Mouse (Mus musculus) erythroblast, embryonic 14.5 days (primary cell): Measurements from ENCODE around the gene Ap1m2. TPM values are rescaled to one million over a fixed set of nuclear protein-coding genes. Genes with fewer than 3 reads are reported as not detected.

Experiments
- H3K27me3 ChIP-seq: 2 replicates; pipeline ENCODE4 v1.6.1; 2012; ENCODE audit warnings: inconsistent platforms; ENCODE audit not compliant: control insufficient read depth
- H3K36me3 ChIP-seq: 2 replicates; pipeline ENCODE4 v1.6.1; 2012; ENCODE audit warnings: mild to moderate bottlenecking, inconsistent platforms; ENCODE audit not compliant: control insufficient read depth
- H3K4me1 ChIP-seq: 2 replicates; pipeline ENCODE4 v1.6.1; 2012; ENCODE audit warnings: inconsistent platforms; ENCODE audit not compliant: control insufficient read depth
- H3K4me3 ChIP-seq: replicated peaks from 2 replicates; pipeline ENCODE3; 2012; ENCODE audit warnings: moderate library complexity, mild to moderate bottlenecking, inconsistent platforms
- H3K9me3 ChIP-seq: 2 replicates; pipeline ENCODE4 v1.6.1; 2012; ENCODE audit warnings: low read length, inconsistent platforms, mixed read lengths; ENCODE audit not compliant: control insufficient read depth
- GATA1 ChIP-seq: IDR thresholded peaks from 2 replicates; pipeline ENCODE4 v1.6.1; 2012; ENCODE audit warnings: low read length, inconsistent platforms, mixed read lengths
- TAL1 ChIP-seq: IDR thresholded peaks from 3 replicates; pipeline ENCODE4 v1.6.1; 2012; ENCODE audit warnings: low read length, inconsistent platforms, mixed read lengths
- polyA plus RNA-seq: library from polyadenylated mRNA; stranded (reverse); fragments of >175 nt; gene quantifications from 2 replicates; pipeline ENCODE4 v1.2.3, GENCODE M21; 2012

Ap1m2 gene
- polyA plus RNA-seq, 1 experiment, result not detected

DNA sequence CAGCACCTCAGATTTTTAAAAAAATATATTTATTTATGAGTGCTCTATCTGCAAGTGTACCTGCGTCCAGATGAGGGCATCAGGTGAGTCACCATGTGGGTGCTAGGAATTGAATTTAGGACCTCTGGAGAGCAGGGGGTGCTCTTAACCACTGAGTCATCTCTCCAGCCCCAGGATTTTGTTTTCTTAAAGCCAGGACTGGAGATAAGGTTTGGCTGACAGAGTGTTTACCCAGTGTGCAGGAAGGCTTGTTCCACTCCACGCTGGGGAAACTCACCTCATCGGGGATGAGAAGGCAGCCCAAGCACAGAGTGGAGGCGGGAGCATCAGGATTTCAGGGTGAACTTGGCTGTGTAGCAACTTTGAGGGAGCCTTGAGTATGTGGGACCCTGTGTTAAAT lies 28.3 kb upstream of the Ap1m2 start:
- peaks cover 18% of the 10 kb centered on the region for H3K36me3 ChIP-seq
- TF ChIP-seq TAL1 (no peak), GATA1 (no peak)
- H3K4me1 ChIP-seq, result no peaks in the 10 kb centered on the region; the same call in none of the 2 replicates
- H3K27me3 ChIP-seq, result no peaks in the 10 kb centered on the region
- no peak overlapping the region for H3K4me3 ChIP-seq
- no peaks in the 10 kb centered on the region for H3K9me3 ChIP-seq

DNA sequence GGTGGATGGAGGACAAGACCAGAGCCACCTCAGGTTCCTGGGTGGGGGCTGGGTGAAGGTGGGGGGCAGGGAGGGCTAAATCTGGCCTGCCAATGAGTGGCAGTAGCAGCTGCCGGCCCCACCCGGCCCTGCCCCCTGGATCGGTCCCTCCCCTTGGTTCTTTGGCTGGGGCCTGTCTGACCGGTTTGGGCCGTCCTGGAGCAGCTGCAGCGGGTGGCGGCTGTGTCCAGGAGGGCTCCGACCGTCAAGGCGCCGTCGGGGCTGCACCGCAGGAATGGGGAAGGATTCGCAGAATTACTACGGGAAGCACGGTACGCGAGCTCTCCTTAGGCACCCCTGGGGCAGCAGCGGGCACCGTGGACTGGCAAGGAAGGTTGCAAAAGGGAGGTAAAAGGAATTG lies 25.5 kb upstream of the Ap1m2 start:
- H3K4me1 ChIP-seq, result no peaks in the 10 kb centered on the region; the same call in none of the 2 replicates
- no peaks in the 10 kb centered on the region for H3K27me3 ChIP-seq
- peaks cover 12% of the 10 kb centered on the region for H3K36me3 ChIP-seq
- H3K4me3 ChIP-seq, result no peak overlapping the region
- TF ChIP-seq GATA1 (no peak), TAL1 (no peak)
- H3K9me3 ChIP-seq, result no peaks in the 10 kb centered on the region

DNA sequence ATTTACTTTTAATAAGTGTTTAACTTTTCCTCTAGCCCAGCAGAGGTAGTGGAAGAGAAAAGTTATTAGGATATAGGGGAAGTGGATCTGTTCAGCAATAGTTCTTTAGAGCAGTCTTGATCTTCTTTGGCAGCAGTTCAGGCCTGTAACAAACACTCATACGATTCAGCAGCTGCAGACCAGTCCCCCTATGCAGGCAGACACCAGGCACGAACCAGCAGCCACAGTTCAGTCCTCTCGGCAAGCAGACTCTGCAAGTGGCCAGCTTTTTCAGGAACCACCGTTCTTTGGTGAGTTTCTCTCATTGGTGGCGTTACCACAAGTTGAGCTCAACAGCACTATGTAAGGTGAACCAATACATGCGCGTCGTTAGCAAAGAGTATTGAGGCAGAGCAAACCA lies 24.4 kb upstream of the Ap1m2 start:
- no peaks in the 10 kb centered on the region; the same call in none of the 2 replicates for H3K4me1 ChIP-seq
- TF ChIP-seq TAL1 (no peak), GATA1 (no peak)
- no peaks in the 10 kb centered on the region for H3K27me3 ChIP-seq
- H3K36me3 ChIP-seq, result peaks cover 4% of the 10 kb centered on the region
- H3K4me3 ChIP-seq, result no peak overlapping the region
- no peaks in the 10 kb centered on the region for H3K9me3 ChIP-seq

DNA sequence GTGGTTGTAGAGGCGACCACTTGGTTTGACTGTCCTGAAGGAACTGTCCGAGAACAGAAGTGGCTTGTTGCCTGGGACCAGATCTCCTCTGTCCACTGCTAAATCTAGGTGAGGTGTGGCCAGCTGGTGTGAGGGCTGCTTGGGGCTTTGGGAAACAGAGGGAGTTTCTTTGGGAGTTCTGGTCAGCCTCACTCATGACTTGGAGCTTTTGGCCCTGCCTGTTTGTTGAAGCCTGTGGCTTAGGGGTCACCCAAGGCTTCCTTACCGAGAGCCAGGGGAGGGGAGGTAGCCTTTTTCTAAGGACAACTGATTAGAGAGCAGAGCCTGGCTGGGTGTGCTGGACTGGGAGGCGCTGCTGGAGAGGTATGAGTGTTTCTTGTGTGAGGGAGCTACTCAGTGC lies 23.3 kb upstream of the Ap1m2 start:
- no peaks in the 10 kb centered on the region; the same call in none of the 2 replicates for H3K4me1 ChIP-seq
- no peaks in the 10 kb centered on the region; the same call in 1 of the 2 replicates for H3K36me3 ChIP-seq
- no peaks in the 10 kb centered on the region for H3K9me3 ChIP-seq
- no peak for TF ChIP-seq TAL1
- no peak for TF ChIP-seq GATA1
- no peaks in the 10 kb centered on the region for H3K27me3 ChIP-seq
- H3K4me3 ChIP-seq, result no peak overlapping the region

DNA sequence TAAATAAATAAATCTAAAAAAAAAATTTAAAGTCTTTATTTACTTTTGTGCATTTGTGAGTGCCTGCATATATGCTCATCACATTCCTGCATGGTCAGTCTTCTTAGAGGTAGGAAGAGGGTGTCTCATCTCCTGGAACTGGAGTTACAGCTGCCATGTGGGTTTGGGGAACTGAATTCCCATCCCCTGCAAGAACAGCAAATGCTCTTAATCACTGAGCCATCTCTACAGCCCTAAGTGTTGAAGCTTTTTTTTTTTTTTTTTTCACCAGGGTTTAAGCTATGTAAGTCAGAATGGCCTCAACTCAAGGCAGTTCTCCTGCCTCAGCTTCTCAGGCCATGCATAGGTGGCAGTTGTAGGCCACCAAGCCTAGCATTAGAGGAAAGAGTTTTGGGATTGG lies 22.6 kb upstream of the Ap1m2 start:
- peaks cover 2% of the 10 kb centered on the region for H3K4me1 ChIP-seq
- no peaks in the 10 kb centered on the region for H3K9me3 ChIP-seq
- no peak overlapping the region for H3K4me3 ChIP-seq
- no peak for TF ChIP-seq GATA1
- no peak for TF ChIP-seq TAL1
- no peaks in the 10 kb centered on the region for H3K27me3 ChIP-seq
- no peaks in the 10 kb centered on the region; the same call in 1 of the 2 replicates for H3K36me3 ChIP-seq

DNA sequence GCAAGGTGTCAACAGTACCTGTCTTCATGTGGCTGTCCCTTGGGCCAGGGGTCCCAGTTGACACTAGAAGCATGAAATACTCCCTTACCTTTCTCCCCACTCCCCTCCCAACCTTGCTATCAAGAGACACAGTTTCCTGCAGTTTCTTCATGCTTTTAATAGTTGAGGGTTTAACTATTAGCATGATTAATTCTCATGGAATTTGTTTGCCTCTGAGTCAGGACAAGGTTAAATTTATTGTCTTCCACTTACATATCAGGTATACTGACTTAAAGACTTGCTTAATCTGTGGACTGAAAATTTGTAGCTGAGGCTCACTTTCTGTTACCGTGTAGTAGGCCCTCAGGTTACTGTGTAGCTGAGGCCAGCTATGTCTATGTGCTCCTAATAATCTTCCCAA lies 21.4 kb upstream of the Ap1m2 start:
- H3K4me3 ChIP-seq, result no peak overlapping the region
- TF ChIP-seq TAL1, result no peak
- no peak for TF ChIP-seq GATA1
- H3K9me3 ChIP-seq, result no peaks in the 10 kb centered on the region
- no peaks in the 10 kb centered on the region for H3K27me3 ChIP-seq
- H3K4me1 ChIP-seq, result peaks cover 4% of the 10 kb centered on the region
- no peaks in the 10 kb centered on the region; the same call in 1 of the 2 replicates for H3K36me3 ChIP-seq

DNA sequence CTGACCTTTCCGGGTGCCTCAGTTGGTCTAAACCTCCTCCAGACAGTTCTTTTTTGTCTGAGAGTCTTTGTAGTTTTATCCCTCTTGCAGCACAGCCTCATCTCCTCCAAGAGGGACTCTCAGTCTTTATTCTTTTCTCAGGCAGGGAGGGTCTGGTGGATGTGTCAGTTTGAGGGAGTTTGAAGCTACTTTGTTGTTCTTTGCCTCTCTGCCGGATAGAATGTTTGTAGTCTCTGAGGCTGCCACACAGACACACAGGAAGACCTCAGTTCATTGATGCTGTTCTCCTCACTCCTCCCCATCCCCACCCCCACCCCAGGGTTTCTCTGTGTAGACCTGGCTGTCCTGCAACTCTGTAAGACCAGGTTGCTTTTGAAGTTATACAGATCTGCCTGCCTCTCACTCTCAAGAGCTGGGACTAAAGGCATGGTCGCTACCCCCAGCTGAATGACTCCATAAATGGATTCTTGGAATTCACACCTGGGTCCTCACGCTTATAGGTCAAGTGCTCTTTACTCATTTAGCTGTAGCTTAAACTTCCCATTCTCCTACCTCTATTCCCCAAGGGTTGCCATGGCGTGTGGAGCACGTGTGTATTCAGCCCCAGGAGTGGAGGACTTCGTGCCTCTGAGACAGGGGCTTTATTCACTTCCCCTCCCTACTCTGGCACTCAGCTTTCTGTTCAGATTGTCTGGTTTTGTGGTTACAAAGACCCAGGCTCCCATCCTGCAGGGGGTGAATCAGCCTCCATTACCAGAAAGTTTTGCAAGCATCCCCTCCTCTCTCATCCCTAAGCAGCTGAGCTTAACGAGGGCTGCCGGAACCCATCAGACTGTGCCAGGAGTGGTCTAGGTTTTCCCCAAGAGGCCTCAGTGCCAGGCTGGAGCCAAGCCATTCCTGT lies 20.3 kb upstream of the Ap1m2 start:
- no peak for TF ChIP-seq TAL1
- no peak for TF ChIP-seq GATA1
- H3K9me3 ChIP-seq, result no peaks in the 10 kb centered on the region
- peaks cover 4% of the 10 kb centered on the region for H3K4me1 ChIP-seq
- H3K27me3 ChIP-seq, result no peaks in the 10 kb centered on the region
- no peaks in the 10 kb centered on the region for H3K36me3 ChIP-seq
- no peak overlapping the region for H3K4me3 ChIP-seq

DNA sequence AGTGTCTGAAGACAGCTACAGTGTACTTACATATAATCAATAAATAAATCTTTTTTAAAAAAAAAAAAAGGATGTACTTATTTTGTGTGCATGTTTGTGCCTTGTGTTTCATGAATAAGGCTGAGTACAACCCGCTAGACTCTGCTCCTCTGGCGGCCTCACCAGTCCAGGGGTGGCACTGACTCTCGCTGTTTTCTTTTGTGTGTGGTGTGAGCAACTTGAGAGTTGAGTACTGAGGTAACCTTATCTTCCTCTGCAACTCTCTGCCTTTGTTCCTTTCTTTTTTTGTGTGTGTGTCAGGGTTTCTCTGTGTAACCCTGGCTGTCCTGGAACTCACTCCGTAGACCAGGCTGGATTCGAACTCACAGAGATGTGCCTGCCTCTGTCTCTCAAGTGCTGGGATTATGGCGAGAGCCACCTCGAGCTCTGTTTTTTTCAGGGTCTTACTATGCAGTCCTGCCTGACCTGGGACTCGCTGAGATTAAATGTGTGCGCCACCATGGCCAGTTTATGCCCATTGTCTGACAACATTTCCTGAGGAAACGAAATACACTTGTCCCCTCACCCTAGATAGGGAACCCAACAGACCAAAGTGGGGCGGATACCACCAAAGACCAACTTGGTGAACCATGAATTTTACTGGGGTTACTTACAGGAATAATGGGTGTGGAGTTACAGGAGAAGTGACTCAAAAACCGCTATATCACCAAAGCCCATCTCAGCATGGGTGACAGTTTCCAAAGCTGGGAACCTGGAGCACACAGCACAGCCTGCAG lies 19.4 kb upstream of the Ap1m2 start:
- no peaks in the 10 kb centered on the region for H3K9me3 ChIP-seq
- peaks cover 4% of the 10 kb centered on the region for H3K4me1 ChIP-seq
- H3K27me3 ChIP-seq, result no peaks in the 10 kb centered on the region
- no peaks in the 10 kb centered on the region for H3K36me3 ChIP-seq
- TF ChIP-seq GATA1 (no peak), TAL1 (no peak)
- H3K4me3 ChIP-seq, result no peak overlapping the region

DNA sequence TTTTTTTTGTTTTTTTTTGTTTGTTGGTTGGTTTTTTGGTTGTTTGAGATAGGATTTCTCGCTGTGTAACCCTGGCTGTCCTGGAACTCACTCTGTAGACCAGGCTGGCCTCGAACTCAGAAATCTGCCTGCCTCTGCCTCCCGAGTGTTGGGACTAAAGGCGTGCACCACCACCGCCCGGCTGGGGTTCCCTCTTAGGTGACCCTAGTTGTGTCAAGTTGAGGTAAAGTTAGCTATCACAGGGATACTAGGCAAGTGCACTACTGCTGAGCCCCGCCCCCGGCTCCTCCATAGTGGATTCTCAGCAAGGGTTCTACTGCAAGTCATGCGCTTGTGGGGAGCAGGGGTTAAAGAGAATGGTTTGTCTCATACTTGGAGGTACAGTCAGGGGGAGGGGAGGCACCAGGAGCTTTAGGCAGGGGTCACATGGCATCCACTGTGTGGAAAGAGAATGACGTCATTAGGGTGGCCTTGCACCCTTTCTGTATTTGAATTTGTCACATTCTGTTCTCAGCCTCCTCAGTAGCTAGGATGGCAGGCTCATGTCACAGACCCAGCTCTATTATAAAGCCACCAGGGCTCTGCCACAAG lies 17.7 kb upstream of the Ap1m2 start:
- no peak overlapping the region for H3K4me3 ChIP-seq
- TF ChIP-seq GATA1 (no peak), TAL1 (no peak)
- no peaks in the 10 kb centered on the region; the same call in 1 of the 2 replicates for H3K36me3 ChIP-seq
- peaks cover 6% of the 10 kb centered on the region for H3K4me1 ChIP-seq
- no peaks in the 10 kb centered on the region for H3K9me3 ChIP-seq
- H3K27me3 ChIP-seq, result no peaks in the 10 kb centered on the region
